Mouse (Mus musculus): Measurements from ENCODE around the gene Aldh3a2. TPM values are rescaled to one million over a fixed set of nuclear protein-coding genes. Genes with fewer than 3 reads are reported as not detected.
"Not testable (repeated sequence)": the region's sequence is repeated elsewhere in the genome, so short reads cannot be mapped to it uniquely, and the experiment has no call there.

Gene Aldh3a2
- polyA plus RNA-seq, 1 experiment, result 98.8 TPM

DNA sequence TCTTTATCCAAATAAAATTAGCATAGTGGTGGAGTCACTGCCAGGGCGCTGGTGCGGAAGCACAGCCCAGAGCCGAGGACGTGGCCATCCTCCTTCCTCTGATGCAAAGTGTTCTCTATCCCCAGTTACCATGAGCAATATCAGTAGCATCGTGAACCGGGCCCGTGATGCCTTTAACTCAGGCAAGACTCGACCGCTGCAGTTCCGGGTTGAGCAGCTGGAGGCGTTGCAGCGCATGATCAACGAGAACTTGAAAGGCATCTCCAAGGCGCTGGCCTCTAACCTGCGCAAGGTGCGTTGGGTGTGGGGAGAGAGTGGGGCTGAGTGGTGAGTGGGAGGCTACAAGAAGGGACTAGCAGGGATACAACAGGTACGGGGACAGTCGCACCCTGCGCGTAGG is 55.2 kb downstream of the Aldh3a2 start:
- DNase-seq (ENCODE audit: low read depth), result no peak

DNA sequence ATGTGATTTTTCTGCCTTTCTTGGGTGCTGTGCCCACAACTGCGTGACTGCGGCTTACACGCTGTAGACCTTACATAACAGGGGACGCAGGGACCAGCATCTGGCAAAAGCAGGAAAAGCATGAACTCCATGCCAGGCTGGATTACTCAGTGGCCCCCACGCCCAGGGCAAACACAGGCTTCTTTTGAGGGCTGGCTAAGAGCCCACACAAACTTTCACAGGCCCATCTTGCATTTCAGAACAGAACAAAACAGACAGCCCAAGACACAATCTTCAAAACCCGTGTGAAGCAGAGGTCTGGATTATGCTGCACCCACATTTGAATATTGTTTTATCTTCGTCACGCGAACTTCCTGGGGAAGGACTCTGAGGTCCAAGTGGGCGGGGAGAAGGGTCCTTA is 58.9 kb downstream of the Aldh3a2 start:
- no peak for DNase-seq (ENCODE audit: low read depth)

DNA sequence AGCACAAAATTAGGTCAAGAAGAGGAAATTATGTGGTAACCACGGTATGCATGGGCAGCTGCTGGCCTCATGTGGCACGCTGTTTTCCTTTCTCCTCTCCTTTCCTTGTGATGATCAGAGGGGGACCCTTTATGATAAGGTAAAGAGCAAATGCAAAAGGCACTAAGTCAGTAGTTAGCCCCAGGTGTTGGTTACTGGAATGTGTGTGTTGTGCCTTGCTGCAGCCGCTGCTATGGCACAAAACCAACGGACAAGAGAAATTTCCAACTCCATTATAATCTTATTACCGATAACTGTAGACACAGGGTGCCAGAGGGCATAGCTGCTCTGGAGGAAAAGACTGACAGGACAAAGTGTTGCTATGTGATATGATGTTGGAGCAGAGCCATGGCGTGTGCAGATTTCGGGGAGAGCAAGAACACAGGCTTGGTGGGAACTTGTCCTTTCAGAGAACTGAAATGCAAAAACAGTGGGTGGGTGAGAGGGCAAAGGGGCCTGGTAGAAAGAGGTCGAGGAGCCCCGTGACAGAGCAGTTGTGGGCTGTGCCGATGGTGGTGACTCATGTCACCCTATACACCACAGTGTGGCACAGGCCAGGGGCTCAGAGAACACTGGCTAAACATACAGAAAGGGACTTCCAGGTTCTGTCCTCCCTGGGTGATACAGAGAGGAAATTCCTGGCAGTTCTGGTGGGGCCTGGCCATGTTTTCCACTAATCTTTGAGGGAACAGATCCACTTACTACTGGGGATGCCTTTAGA is 59.6 kb downstream of the Aldh3a2 start, which contains the start of gene Aldh3a1:
Gene Aldh3a1 (plus strand): TSS at position 51 of the 760 bp plus-strand sequence.
- DNase-seq (ENCODE audit: low read depth), result no peak

DNA sequence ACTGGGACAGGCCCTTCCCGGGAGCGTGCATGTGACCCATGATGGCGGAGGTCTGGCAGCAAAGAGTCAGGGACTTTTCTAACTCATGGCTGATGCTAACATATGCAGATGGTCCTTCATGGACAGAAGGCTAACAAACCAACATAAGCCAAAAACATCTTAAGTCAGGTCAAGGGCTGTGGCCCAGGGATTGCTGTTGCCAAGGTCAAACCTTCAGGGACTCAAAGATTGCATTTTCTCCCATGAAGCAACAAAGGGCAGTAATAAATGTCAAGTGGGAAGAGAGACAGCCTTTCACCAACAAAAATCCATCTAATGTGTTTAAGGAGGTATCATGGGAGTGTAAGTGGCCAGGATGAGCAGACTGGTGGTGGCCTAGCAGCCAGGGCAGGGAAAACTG is 61.1 kb downstream of the Aldh3a2 start:
- DNase-seq (ENCODE audit: low read depth), result no peak

DNA sequence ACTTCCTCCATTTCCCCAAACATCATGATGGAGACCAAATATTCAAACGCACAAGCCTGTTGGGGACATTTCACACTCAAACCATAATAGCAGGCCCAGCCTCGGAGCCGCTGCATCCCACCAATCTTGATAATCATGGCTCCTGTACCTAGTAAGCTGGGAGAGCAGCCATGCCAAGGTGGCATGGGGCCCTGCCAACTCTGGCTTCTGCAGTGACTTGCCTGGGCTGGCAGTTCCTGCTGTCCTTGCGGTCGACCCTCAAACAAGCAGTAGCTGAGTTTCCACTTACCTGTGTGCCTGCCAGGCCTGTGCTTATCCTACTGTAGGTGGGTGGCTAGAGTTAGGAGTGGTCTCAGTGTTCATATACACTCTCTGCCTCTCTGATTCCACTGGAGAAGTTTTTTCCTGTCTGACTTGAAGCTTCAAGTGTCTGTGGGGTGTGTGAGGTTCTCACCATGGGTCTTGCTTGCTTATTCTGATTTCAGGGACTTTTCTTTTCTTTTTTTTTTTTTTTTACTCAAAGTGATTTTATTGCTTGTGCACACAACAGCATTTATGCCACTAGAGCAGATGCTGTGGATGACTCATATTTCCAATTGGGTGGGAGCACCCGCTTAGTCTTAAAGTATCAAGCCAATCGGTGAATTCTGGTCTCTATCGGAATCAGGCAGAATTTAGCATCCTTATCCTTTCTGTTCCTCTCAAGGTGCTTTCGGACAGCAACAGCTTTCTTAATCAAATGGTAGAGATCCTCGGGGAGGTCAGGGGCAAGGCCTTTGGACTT is 61.9 kb downstream of the Aldh3a2 start:
- DNase-seq (ENCODE audit: low read depth), result no peak

DNA sequence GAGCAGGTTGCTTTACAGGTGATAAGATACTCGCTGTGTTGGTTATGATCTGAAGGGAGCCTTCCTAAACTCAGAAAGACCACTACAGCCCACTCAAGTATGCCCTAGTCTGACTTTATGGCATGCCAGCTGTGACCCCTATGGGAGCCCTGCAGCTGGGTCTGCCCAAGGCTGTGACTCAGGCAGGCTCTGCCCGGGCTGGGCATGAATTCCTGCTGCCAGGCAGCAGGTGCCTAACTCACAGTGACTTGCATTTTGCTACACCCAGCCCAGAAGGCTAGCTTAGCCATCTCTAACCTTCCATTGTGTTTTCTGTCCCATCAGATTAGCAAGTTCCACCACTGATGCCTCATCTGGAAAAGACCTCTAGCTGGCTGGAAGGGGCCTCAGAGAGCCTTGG is 64.5 kb downstream of the Aldh3a2 start:
- no peak for DNase-seq (ENCODE audit: low read depth)

DNA sequence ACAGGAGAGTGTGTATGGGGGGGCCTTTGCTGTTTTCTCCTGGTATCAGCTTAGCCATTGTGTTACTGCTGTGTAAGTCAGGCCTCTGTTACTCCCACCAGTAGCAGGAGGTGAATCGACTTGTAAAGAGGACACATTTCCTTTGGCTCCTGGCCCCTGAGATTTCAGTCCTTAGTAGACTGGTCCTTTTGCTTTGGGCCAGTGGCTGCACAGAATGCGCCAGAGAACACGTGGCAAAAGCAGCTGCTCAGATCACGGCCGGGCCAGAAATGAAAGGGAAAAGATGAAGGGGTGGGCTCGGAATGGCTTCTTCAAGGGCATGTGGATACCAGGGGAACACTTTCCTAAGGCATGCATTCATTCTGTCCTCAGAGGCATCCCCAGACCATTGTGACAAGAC is 65.1 kb downstream of the Aldh3a2 start:
- DNase-seq (ENCODE audit: low read depth), result no peak

DNA sequence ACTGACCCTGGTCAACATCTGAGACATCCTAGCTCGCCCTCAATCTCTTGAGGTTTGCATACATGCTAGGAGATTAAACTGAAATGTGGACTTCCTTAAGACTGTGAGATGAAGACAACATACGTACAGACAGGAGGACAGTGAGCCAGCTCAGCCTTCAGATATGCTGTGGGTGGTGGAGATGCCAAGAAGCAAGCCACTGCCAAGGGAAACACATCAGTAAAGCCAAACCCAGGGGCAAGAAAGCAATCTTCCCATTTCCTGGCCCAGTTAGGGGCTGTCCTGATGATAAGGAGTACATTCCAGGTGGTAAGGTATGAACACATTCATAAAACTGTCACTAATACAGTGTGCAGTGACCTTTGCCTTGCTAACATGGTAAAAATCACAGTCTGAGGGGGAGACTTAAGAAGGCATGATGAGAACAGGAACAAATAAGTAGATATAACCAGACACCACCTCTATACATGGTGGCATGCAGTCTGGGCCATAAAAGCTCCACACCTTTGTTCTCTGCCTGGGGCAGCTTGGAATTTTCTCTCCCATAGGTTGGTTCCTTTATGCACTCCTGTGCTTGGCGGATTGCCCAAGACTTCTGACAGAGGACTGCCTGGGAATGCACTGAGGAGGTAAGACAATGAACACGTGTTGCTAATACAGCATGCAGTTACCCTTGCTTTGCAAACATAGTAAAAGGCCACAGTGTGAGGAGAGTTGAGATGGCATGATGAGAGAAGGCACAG is 67.5 kb downstream of the Aldh3a2 start:
- DNase-seq (ENCODE audit: low read depth), result peak; percentile 92

DNA sequence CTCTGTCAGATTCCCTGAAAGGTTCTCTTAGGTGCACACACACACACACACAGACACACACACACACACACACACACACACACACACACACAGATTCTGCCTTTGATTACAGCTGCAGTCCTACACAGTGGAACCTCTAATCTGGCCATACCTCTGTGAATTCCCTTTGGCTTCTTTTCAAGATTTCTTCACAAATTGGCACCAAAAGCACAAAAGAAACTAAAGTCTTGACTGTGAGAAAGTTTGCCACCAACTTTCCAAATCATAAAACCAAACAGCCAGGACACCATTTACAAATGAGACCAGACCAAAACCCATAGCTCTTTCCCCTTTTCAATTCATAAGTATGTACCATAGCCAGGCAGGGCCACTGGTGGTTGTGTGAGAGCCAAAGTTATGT is 69.3 kb downstream of the Aldh3a2 start:
- no peak for DNase-seq (ENCODE audit: low read depth)

DNA sequence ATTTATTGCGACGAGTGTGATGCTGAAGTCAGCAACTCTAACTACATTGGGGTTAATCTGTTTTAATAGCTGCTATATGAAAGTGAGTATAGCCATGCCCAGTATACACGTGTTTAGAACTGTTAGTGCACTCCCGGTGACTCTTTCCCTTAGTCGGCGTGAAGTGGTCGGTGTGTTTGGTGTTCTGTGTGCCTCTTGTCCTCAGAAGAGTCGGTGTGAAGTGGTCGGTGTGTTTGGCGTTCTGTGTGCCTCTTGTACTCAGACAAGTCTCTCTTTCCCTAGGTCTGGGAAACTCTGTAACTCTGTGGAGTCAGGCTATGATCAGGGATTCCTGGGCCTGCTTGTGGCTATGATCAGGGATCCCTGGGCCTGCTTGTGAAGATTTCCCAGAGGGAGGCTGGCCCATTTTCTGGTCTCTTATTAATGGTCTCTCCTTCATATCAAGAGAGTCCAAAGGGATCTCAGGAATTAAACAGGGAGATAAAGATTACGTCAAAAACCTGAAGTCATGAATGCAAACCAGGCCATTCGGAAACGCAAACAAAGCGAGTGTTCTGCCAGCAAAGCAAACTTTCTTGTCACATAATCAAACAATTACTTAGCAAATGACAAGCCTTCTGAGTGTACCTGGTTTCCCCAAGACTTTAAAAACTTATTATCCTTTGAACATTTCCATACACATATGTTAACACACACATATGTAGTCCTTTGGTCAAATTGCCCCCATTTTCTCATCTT is 70.5 kb downstream of the Aldh3a2 start:
- no peak for DNase-seq (ENCODE audit: low read depth)

DNA sequence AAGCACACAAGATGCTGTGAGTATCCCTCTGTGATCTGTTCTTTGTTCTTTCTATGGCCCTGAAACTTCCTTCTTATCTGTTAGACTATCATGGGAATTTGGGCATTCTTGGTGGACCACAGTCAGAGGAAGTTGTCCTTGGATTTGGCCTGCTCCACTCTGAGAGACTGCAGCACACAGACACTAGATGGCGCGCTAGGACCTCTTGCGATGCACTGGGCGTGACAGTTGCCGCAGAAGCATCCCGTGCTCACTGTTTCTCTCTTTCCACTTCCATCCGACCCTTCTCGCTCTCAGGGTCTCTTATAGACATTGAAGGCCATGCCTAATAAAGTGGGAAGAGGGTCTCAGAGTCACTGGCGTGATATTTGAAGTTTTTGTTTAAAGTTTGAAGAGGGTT is 73.9 kb downstream of the Aldh3a2 start:
- no peak for DNase-seq (ENCODE audit: low read depth)

DNA sequence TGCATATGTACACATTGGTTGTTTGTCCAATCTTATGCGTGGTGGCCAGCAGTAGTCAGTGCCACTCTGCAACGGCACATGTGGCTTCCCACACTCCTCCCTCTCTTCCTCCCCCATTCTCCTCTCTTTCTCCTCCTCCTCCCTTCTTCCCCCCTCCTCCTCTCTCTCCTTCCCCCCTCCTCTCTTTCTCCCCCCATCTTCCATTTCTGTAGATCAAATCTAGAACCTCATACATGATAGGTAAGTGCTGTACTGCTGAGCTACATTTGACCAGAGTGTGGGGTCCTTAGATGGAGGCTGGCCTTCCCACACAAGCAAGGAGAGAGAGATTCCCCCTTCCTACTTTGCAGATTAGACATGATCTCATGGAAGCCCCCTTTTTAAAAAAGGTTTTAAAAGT is 74.5 kb downstream of the Aldh3a2 start:
- no peak for DNase-seq (ENCODE audit: low read depth)

DNA sequence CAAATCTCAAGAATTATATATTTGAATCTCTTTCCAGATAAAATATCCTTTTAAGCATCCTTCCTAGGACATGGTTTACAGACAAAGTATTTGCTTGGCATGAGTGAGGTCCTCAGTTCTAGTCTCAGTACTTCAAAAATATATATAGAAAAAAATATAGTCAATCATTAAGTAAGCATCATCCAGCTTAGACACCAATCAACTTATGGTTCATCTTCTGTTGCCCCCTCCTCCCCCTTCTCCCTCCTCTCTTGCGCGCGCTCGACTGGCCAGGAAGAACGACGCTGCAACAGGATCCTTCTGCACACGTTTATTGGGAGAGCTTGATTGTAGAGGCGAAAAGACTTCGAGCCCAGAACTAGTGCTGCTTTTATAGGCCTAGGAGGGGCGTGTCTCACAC is 75.1 kb downstream of the Aldh3a2 start:
- not testable (repeated sequence) for DNase-seq (ENCODE audit: low read depth)

DNA sequence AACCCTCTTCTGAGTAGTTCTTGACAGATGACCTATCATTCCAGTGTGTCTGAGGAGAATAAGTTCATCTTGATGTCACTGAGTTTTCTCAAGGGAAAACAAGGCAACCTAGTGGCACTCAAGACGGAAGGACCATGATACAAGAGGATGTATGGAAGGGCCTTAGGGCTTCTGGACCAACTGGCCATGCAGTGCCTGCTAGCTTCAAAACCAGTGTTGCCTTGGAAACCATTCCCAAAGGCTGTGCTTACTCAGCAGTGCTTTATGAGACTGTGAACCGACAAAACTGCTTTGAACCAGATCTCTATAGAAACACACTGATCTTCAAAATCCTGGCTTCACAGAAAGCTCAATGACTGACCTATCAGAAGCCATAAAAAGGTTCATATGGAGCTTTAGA is 76.5 kb downstream of the Aldh3a2 start:
- DNase-seq (ENCODE audit: low read depth), result no peak

DNA sequence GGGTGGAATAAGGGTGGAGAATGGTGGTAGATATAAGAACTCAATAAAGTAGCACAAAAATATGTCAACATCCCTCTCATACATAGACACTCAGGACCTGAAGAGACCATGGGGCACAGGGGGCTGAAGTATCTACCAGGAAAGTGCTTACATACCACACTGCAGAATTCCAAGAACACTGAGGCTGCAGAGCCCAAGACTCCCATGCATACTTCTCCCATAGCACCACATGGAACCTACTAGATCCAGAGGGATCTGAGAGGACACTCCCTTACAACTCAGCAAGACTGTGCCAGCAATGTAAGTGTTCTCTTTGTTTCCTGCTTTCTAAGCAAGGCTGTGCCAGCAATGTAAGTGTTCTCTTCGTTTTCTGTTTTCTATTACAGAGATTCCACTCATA is 83.4 kb downstream of the Aldh3a2 start:
- DNase-seq (ENCODE audit: low read depth), result no peak

DNA sequence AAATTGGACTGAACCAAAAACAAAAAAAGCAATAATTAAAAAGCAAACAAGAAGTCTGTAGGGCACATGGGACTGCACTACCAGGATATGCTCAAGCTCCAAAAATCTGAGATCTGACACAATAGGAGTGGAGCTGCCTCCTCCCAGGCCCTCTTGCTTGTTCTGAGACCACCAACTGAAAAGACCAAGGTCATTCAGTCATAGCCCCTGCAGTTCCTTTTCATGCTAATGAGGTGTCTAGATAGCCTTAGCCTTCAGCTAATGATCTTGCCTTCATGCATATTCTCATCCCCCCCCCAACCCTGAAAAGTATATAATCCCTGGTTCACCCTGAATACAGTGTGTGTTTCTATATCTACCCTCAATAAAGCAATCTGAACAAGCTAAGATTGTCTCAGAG is 85.6 kb downstream of the Aldh3a2 start:
- no peak for DNase-seq (ENCODE audit: low read depth)

DNA sequence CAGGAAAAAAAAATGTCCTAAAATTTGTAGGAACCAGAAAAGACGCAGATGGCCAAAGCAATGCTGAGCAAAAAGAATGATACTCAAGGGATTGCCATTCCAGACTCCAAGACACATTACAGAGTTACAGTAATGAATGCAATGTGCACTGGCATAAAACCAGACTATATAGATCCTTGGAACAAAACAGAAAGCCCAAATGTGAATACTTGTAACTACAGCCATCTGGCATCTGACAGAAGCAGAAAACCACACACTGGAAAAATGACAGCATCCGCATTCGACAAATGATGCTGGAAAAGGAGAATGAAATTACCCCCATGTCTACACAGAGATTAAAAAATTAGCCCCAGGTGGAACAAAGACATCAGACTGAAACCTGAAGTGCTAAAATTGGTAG is 86.9 kb downstream of the Aldh3a2 start:
- no peak for DNase-seq (ENCODE audit: low read depth)

DNA sequence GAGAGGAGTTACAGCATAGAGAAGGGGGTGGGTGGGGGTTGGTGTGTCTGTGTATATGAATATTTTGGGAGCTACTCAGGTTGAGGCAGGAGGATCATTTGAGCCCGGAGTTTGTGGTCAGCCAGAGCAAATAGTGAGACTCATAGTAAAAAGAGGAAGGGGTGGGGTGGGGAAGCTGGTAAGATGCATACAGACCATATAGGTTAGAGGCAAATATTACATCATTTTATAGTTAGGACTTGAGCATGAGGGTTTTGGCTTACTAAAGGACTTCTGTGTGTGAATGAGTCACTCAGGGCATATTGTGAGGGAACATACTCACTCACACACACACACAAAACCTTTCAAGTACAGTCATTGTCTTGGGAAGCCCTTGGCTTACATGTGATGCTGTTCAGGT is 90.9 kb downstream of the Aldh3a2 start:
- no peak for DNase-seq (ENCODE audit: low read depth)

DNA sequence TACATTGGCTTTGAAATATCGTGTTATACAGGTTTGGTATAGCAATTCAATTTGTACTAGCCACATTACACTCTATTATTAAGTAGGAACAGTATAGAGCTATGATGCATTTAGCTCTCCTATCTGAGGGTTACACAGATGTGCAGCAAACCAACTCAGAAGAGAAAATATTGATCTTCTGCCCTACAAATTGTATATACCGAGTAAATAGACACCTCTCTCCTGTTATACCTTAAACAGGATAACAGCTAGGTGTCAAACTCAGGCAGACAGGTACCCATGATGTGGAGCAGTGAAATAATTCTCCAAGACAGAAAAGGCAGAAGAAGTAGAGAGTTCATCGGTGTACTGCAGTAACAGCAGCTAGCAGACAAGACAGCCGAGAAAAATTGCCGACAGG is 91.5 kb downstream of the Aldh3a2 start:
- no peak for DNase-seq (ENCODE audit: low read depth)

DNA sequence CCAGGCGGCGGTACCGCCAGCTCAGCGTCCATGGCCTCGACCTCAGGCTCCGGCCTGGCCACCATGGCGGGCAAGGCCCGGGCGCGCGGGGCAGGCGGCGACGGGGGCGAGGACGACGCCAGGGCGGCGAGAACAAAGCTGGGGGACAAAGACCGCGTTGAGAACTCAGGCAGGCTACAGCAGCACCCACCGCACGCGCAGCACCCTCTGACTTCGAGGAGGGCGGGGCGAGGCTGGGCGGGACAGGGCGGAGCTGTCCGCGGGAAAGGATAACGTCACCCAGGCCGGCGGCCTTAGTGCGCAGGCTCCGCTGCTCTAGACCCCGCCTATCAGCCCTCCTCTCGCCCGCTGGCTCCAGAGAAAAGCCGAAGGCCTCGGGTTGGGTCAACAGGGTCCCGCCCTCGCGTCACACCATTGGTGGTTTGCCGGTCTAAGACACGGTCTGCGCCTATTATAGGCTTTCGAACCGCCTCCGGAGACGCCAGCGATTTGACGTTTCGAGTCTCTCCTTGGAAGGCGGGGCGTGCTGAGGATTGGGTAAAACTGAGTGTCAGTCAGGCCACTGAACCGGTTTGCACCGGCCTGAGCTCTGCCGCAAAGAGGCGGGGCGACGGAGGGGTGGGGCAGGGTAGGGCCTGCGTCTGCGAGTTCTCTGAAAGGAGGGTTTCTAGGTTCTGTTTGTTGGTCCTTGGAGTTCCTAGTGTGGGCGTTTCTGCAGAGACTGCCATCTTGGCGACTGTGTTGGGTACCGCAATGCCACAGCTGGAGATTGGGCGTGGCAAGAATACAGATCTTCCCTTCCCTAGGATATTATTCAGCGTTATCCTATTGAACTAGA is 92.2 kb downstream of the Aldh3a2 start, which contains the start of gene Usp22:
Gene Usp22 (minus strand): TSS at position 235 of the 838 bp plus-strand sequence.
- peak; percentile 96 for DNase-seq (ENCODE audit: low read depth)

DNA sequence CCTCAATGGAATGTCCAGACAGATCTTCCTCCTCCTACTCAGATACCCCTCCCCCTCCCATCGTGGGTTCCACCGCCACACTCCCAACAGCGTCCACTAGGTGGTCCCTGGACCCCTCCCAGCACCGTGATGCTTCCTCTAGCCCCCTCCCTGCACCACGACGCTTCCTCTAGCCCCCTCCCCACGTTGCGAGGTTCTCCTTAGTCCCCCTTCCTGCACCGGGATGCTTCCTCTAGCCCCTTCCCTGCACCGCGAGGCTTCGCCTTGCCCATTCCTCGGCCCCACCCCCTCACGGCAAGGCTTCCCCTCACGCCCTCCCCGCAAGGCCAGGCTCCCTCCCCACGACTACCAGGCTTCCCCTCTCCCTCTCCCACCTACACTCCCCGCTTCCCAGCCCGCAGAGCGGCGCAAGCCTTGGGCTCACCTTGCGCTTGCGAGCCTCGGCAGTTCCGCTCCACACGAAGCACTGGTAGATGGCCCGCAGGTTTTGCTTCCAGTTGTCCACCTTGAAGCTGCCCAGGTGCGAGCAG is 92.9 kb downstream of the Aldh3a2 start:
- DNase-seq (ENCODE audit: low read depth), result no peak

Measured in gonadal fat pad, adult 2 months (tissue).